Mouse (Mus musculus): Measurements from ENCODE around the gene Rer1. TPM values are rescaled to one million over a fixed set of nuclear protein-coding genes. Genes with fewer than 3 reads are reported as not detected.

Gene Rer1
- polyA plus RNA-seq, 1 experiment from 2014 or later, result 145 TPM

DNA sequence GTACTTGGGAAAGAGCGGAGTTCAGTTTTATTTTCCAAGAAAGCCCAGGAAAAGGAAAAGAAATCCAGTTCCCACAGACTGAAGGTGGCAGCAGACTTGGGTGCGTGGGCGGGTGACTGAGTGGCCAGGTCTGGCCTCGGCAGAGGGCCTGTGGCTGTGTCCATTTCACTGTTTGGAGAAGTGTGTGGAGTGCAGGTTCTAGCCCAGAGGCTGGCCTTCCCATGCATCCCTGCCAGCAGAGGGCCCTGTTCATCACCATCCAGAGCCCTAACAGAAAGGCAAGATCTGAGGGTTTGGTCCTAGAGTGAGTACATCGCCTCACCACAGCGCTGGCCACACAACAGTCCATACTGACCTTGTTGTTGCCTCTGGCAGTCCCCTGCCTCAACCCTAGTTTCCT lies 17.0 kb downstream of the Rer1 start:
- Histone ChIP-seq H3K4me3 (replicated peaks; ENCODE audit: low read length) (no peak overlapping the region), H3K4me1 (replicated peaks; ENCODE audit: control insufficient read depth, insufficient read depth, low read length) (peaks cover 5% of the 10 kb centered on the region; the same call in 1 of the 2 replicates), H3K27ac (no peak overlapping the region), H3K9ac (no peak overlapping the region), H3K4me2 (replicated peaks) (no peak overlapping the region), H3K27me3 (ENCODE audit: control insufficient read depth, insufficient read depth, low read length) (no peaks in the 10 kb centered on the region), H3K9me3 (ENCODE audit: control insufficient read depth, low read length) (no peaks in the 10 kb centered on the region), H3K36me3 (replicated peaks; ENCODE audit: control insufficient read depth, insufficient read depth) (peaks cover 59% of the 10 kb centered on the region)
- no peak for DNase-seq (ENCODE audit: low spot score)
- 90% methylated on average over 6 of the region's 6 CpGs for WGBS
- no peak for ATAC-seq (ENCODE audit: low FRiP score)

- Histone ChIP-seq H3K4me1 (replicated peaks; ENCODE audit: control insufficient read depth, insufficient read depth, low read length) (peaks cover 5% of the 10 kb centered on the region; the same call in 1 of the 2 replicates), H3K4me2 (replicated peaks) (no peak overlapping the region), H3K4me3 (replicated peaks; ENCODE audit: low read length) (no peak overlapping the region), H3K9ac (no peak overlapping the region), H3K36me3 (replicated peaks; ENCODE audit: control insufficient read depth, insufficient read depth) (peaks cover 52% of the 10 kb centered on the region), H3K9me3 (ENCODE audit: control insufficient read depth, low read length) (no peaks in the 10 kb centered on the region), H3K27ac (no peak overlapping the region), H3K27me3 (ENCODE audit: control insufficient read depth, insufficient read depth, low read length) (no peaks in the 10 kb centered on the region)
- no peak for ATAC-seq (ENCODE audit: low FRiP score)
- no peak for DNase-seq (ENCODE audit: low spot score)
- 94% methylated on average over 20 of the region's 20 CpGs for whole genome bisulfite sequencing
Measured at GRCm38 (mm10) chr4:155068357-155068972, 17.7 kb downstream of the Rer1 start.

GRCm38 (mm10) chr4:155066834-155067522 lies 19.2 kb downstream of the Rer1 start, which contains the start of gene Pex10:
TSS of gene Pex10 (plus strand) at chr4:155067016.
- Histone ChIP-seq H3K27me3 (ENCODE audit: control insufficient read depth, insufficient read depth, low read length) (no peaks in the 10 kb centered on the region), H3K9ac (peak within 1 kb of the TSS; percentile 86), H3K36me3 (replicated peaks; ENCODE audit: control insufficient read depth, insufficient read depth) (peaks cover 37% of the 10 kb centered on the region), H3K4me2 (replicated peaks) (peak within 1 kb of the TSS; percentile 83), H3K9me3 (ENCODE audit: control insufficient read depth, low read length) (no peaks in the 10 kb centered on the region), H3K4me1 (replicated peaks; ENCODE audit: control insufficient read depth, insufficient read depth, low read length) (peaks cover 5% of the 10 kb centered on the region; the same call in 1 of the 2 replicates), H3K27ac (peak within 1 kb of the TSS; percentile 77), H3K4me3 (replicated peaks; ENCODE audit: low read length) (peak within 1 kb of the TSS; percentile 51)
- peak; percentile 99 for DNase-seq (ENCODE audit: low spot score)
- ATAC-seq (ENCODE audit: low FRiP score), result peak; percentile 92
- under 1% methylated on average over 48 of the region's 48 CpGs for WGBS

GRCm38 (mm10) chr4:155065970-155066833 lies 20.0 kb downstream of the Rer1 start:
- WGBS, result 6% methylated on average over 15 of the region's 15 CpGs
- H3K9ac ChIP-seq, result peak overlapping the region; percentile 16; the same call in 1 of the 2 replicates
- peaks cover 5% of the 10 kb centered on the region; the same call in 1 of the 2 replicates for H3K4me1 ChIP-seq (replicated peaks; ENCODE audit: control insufficient read depth, insufficient read depth, low read length)
- no peaks in the 10 kb centered on the region for H3K9me3 ChIP-seq (ENCODE audit: control insufficient read depth, low read length)
- peak overlapping the region; percentile 83 for H3K4me2 ChIP-seq (replicated peaks)
- peaks cover 30% of the 10 kb centered on the region for H3K36me3 ChIP-seq (replicated peaks; ENCODE audit: control insufficient read depth, insufficient read depth)
- DNase-seq (ENCODE audit: low spot score) (peak; percentile 99), ATAC-seq (ENCODE audit: low FRiP score) (peak; percentile 44)
- H3K27me3 ChIP-seq (ENCODE audit: control insufficient read depth, insufficient read depth, low read length), result no peaks in the 10 kb centered on the region; the same call in 1 of the 2 replicates
- H3K27ac ChIP-seq, result peak overlapping the region; percentile 44
- H3K4me3 ChIP-seq (replicated peaks; ENCODE audit: low read length), result peak overlapping the region; percentile 51

DNA sequence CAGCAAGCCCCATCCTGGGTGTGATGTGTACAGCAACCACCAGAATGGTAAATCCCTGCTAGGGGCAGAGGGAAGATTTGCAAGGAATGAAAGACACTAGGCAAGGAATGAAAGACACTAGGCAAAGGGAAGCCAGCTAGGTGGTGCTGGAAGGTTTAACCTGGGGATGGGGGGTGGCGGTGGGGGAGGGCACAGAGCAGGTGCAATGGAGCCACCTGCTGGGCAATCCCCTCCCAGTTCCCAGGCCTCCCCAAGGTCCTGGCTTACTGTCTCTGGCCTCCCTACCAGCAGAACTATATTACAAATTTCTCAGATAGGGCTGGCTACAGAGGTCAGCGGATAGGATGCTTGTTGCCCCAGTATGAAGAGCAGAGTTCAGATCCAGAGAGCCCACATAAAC lies 21.7 kb downstream of the Rer1 start:
- Histone ChIP-seq H3K4me1 (replicated peaks; ENCODE audit: control insufficient read depth, insufficient read depth, low read length) (peaks cover 5% of the 10 kb centered on the region; the same call in 1 of the 2 replicates), H3K27me3 (ENCODE audit: control insufficient read depth, insufficient read depth, low read length) (no peaks in the 10 kb centered on the region; the same call in 1 of the 2 replicates), H3K9me3 (ENCODE audit: control insufficient read depth, low read length) (no peaks in the 10 kb centered on the region), H3K4me2 (replicated peaks) (no peak overlapping the region), H3K9ac (no peak overlapping the region), H3K4me3 (replicated peaks; ENCODE audit: low read length) (no peak overlapping the region), H3K36me3 (replicated peaks; ENCODE audit: control insufficient read depth, insufficient read depth) (peaks cover 12% of the 10 kb centered on the region), H3K27ac (no peak overlapping the region)
- WGBS, result 67% methylated on average over 2 of the region's 2 CpGs
- no peak for ATAC-seq (ENCODE audit: low FRiP score)
- no peak for DNase-seq (ENCODE audit: low spot score)

DNA sequence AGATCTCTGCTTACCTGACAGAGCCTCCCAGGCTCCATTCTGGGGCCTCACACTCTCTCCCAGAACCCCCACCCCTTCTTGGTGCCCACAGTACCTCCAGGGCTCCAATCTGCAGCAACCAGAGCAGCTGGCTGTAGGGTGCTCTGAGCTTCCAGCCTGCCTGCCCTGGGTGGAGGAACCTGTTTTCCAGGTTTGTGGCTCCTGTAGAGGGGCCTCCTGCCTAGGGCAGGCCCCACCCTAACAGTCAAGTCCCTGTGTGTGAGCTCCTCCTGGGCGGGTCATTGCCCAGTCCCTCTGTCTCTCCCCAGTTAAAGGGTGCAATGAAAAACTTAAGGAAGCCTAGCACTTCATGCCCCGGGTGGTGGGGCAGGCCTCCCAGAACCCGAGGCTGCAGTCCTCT lies 22.3 kb downstream of the Rer1 start:
- Histone ChIP-seq H3K36me3 (replicated peaks; ENCODE audit: control insufficient read depth, insufficient read depth) (peaks cover 6% of the 10 kb centered on the region), H3K9me3 (ENCODE audit: control insufficient read depth, low read length) (no peaks in the 10 kb centered on the region), H3K9ac (no peak overlapping the region), H3K4me3 (replicated peaks; ENCODE audit: low read length) (no peak overlapping the region), H3K4me1 (replicated peaks; ENCODE audit: control insufficient read depth, insufficient read depth, low read length) (peaks cover 5% of the 10 kb centered on the region; the same call in 1 of the 2 replicates), H3K27ac (no peak overlapping the region), H3K4me2 (replicated peaks) (no peak overlapping the region), H3K27me3 (ENCODE audit: control insufficient read depth, insufficient read depth, low read length) (no peaks in the 10 kb centered on the region; the same call in 1 of the 2 replicates)
- ATAC-seq (ENCODE audit: low FRiP score), result no peak
- DNase-seq (ENCODE audit: low spot score), result no peak
- WGBS, result 54% methylated on average over 3 of the region's 3 CpGs

GRCm38 (mm10) chr4:155058325-155058724 lies 27.9 kb downstream of the Rer1 start:
- H3K36me3 ChIP-seq (replicated peaks; ENCODE audit: control insufficient read depth, insufficient read depth), result no peaks in the 10 kb centered on the region
- ATAC-seq (ENCODE audit: low FRiP score), result no peak
- WGBS, result 45% methylated on average over 10 of the region's 10 CpGs
- H3K4me1 ChIP-seq (replicated peaks; ENCODE audit: control insufficient read depth, insufficient read depth, low read length), result peaks cover 10% of the 10 kb centered on the region
- H3K4me3 ChIP-seq (replicated peaks; ENCODE audit: low read length), result no peak overlapping the region
- DNase-seq (ENCODE audit: low spot score), result no peak
- no peaks in the 10 kb centered on the region for H3K9me3 ChIP-seq (ENCODE audit: control insufficient read depth, low read length)
- no peak overlapping the region for H3K9ac ChIP-seq
- H3K4me2 ChIP-seq (replicated peaks), result no peak overlapping the region
- H3K27ac ChIP-seq, result no peak overlapping the region
- H3K27me3 ChIP-seq (ENCODE audit: control insufficient read depth, insufficient read depth, low read length), result no peaks in the 10 kb centered on the region; the same call in 1 of the 2 replicates

DNA sequence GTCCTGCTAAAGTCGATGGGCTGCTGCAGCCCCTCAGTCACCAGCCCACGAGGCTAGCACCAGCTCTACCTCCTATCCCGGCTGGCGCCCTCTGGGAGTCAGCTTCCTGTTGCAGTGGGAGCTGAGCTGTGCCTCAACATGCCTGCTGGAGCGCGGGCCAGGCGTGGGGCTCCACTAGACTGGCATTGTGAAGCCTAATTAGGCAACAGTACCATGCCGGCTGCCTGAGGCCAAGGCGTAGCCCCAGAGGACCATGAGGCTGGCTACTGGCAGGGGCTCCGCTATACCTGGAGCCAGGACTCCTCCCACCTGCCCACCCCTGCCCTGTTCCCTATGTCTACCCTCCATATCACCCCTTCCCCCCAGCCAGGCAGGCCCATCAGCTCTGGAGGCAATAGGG lies 29.5 kb downstream of the Rer1 start, which contains the start of gene Plch2:
TSS of gene Plch2 (minus strand) at position 61 of the 400 bp plus-strand sequence.
- Histone ChIP-seq H3K4me1 (replicated peaks; ENCODE audit: control insufficient read depth, insufficient read depth, low read length) (peaks cover 10% of the 10 kb centered on the region), H3K9me3 (ENCODE audit: control insufficient read depth, low read length) (no peaks in the 10 kb centered on the region), H3K27ac (no peak within 1 kb of the TSS), H3K36me3 (replicated peaks; ENCODE audit: control insufficient read depth, insufficient read depth) (no peaks in the 10 kb centered on the region), H3K9ac (no peak within 1 kb of the TSS), H3K4me3 (replicated peaks; ENCODE audit: low read length) (no peak within 1 kb of the TSS), H3K4me2 (replicated peaks) (no peak within 1 kb of the TSS), H3K27me3 (ENCODE audit: control insufficient read depth, insufficient read depth, low read length) (no peaks in the 10 kb centered on the region; the same call in 1 of the 2 replicates)
- no peak for DNase-seq (ENCODE audit: low spot score)
- WGBS, result 50% methylated on average over 10 of the region's 10 CpGs
- ATAC-seq (ENCODE audit: low FRiP score), result peak; percentile 28; the same call in 1 of the 2 replicates

All from hindbrain, embryonic 14.5 days (tissue).